Mouse (Mus musculus) stomach, postnatal 0 days (tissue): ENCODE measurements around the gene Gpr19.
A peak's percentile ranks its signal among the peaks of the same experiment; 100 is the strongest.

Experiments
- CTCF ChIP-seq: IDR thresholded peaks from 2 replicates; pipeline ENCODE4 v1.5.1; 2016; ENCODE audit warnings: antibody characterized with exemption, low read depth, mild to moderate bottlenecking, moderate library complexity
- EP300 ChIP-seq: optimal IDR thresholded peaks from 2 replicates; pipeline ENCODE3; 2016; ENCODE audit warnings: antibody characterized with exemption

- TF ChIP-seq CTCF: peak; percentile 59
- no peak for TF ChIP-seq EP300
These were observed at the start of gene Gpr19 for GRCm38 (mm10) chr6:134898095-134898965.
